Mouse (Mus musculus): Measurements from ENCODE around the gene Btbd11.

- TF ChIP-seq CTCF (IDR thresholded peaks at IDR 0.05; ENCODE audit: low read depth, low read length) (no peak), POLR2A (IDR thresholded peaks at IDR 0.05; ENCODE audit: borderline replicate concordance, low read depth, low read length) (no peak)
Measured at GRCm38 (mm10) chr10:85555193-85555592, 168.6 kb downstream of the Btbd11 start.
